ENCODE assay signal across 8 mouse cellular contexts in the genomic region with DNA sequence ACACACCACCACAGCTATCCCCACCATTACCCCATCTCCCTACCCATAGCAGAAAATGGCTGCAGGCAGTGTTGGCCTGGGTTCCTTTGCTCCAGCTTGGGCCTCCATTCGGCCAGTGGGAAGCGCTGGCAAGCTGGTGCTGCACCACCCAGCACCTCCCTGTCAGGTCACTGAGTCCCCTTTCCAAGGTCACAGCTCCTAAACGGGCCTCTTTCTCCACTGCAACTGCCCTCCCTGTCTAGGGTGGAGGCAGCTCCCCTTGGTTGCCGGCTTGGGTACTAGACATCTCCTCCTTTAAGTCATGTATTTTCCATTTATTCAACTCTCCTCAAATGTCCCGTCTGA. TPM values are rescaled to one million over a fixed set of nuclear protein-coding genes. Genes with fewer than 3 reads are reported as not detected.
DNase-seq lines count a peak whose midpoint lies in the region; ATAC-seq and TF ChIP-seq lines count a peak whose summit lies in the region.

No protein-coding gene starts in this region.

- H3K27ac ChIP-seq in MEL (ENCODE audit: control insufficient read depth, low read depth, low read length) = peak overlapping the region; percentile 18; the same call in 1 of the 2 replicates
- peak overlapping the region; percentile 92 for H3K27ac ChIP-seq in hindbrain, embryonic 15.5 days (replicated peaks)
- H3K27ac ChIP-seq in liver, embryonic 12.5 days = peak overlapping the region; percentile 91

- 25% methylated on average over 5 of the region's 5 CpGs for WGBS in hindbrain, embryonic 15.5 days
- WGBS in liver, embryonic 12.5 days (ENCODE audit: insufficient replicate concordance) = 30% methylated on average over 5 of the region's 5 CpGs

- ATAC-seq in hindbrain, embryonic 15.5 days (ENCODE audit: low FRiP score, low read depth) = no peak
- ATAC-seq in liver, embryonic 12.5 days = no peak
- no peak for ATAC-seq in CD4-positive, CD25-positive, alpha-beta regulatory T cell, adult 4 months

- peak overlapping the region; percentile 89 for H3K4me2 ChIP-seq in hindbrain, embryonic 15.5 days
- peak overlapping the region; percentile 91 for H3K4me2 ChIP-seq in liver, embryonic 12.5 days

- TF ChIP-seq POLR2A in MEL (IDR thresholded peaks at IDR 0.05; ENCODE audit: control insufficient read depth in 1 of 2, insufficient read depth in 1 of 2, low read depth in 1 of 2, low read length in 2 of 2, poor library complexity in 1 of 2) = no peak

- no peak for TF ChIP-seq EP300 in MEL (IDR thresholded peaks at IDR 0.05; ENCODE audit: low read depth in 1 of 2, low read length in 2 of 2)

- H3K27me3 ChIP-seq in MEL (ENCODE audit: control insufficient read depth in 1 of 2, insufficient read depth in 2 of 2, low read length in 2 of 2) = no peaks in the 10 kb centered on the region
- no peaks in the 10 kb centered on the region for H3K27me3 ChIP-seq in hindbrain, embryonic 15.5 days
- peaks cover 28% of the 10 kb centered on the region for H3K27me3 ChIP-seq in liver, embryonic 12.5 days (replicated peaks)

- peaks cover 0 to 15% of the 10 kb centered on the region in 2 experiments; a peak in 2 of 4 replicates for H3K36me3 ChIP-seq in MEL (ENCODE audit: control insufficient read depth in 1 of 2, insufficient read depth in 2 of 2, low read length in 2 of 2)
- H3K36me3 ChIP-seq in hindbrain, embryonic 15.5 days = no peaks in the 10 kb centered on the region
- H3K36me3 ChIP-seq in liver, embryonic 12.5 days = no peaks in the 10 kb centered on the region

- no peak overlapping the region for H3K4me3 ChIP-seq in MEL (ENCODE audit: control insufficient read depth in 1 of 2, insufficient read depth in 1 of 2, low read depth in 2 of 2, low read length in 2 of 2)
- H3K4me3 ChIP-seq in hindbrain, embryonic 15.5 days = peak overlapping the region; percentile 52; the same call in 1 of the 2 replicates
- peak overlapping the region; percentile 66 for H3K4me3 ChIP-seq in liver, embryonic 12.5 days

- H3K4me1 ChIP-seq in MEL (ENCODE audit: control insufficient read depth in 1 of 2, insufficient read depth in 2 of 2, low read length in 2 of 2) = peaks cover 3 to 30% of the 10 kb centered on the region in 2 experiments; a peak in 3 of 4 replicates
- peaks cover 42% of the 10 kb centered on the region for H3K4me1 ChIP-seq in hindbrain, embryonic 15.5 days (replicated peaks)
- H3K4me1 ChIP-seq in liver, embryonic 12.5 days = peaks cover 87% of the 10 kb centered on the region

- TF ChIP-seq CTCF in MEL (IDR thresholded peaks at IDR 0.05 in 2 of 3, conservative IDR thresholded peaks at IDR 0.05 in 1 of 3; ENCODE audit: control insufficient read depth in 1 of 3, insufficient read depth in 1 of 3, low read depth in 2 of 3, low read length in 3 of 3, poor library complexity in 1 of 3, severe bottlenecking in 1 of 3) = no peak

- H3K9ac ChIP-seq in MEL (ENCODE audit: control insufficient read depth, low read depth, low read length, poor library complexity, severe bottlenecking) = peak overlapping the region; percentile 72; the same call in 1 of the 2 replicates
- no peak overlapping the region for H3K9ac ChIP-seq in hindbrain, embryonic 15.5 days
- peak overlapping the region; percentile 80 for H3K9ac ChIP-seq in liver, embryonic 12.5 days

- H3K9me3 ChIP-seq in MEL (replicated peaks; ENCODE audit: insufficient read depth, low read length) = no peaks in the 10 kb centered on the region
- no peaks in the 10 kb centered on the region for H3K9me3 ChIP-seq in hindbrain, embryonic 15.5 days
- no peaks in the 10 kb centered on the region for H3K9me3 ChIP-seq in liver, embryonic 12.5 days (replicated peaks)

- DNase-seq in adrenal gland, postnatal 14 days = peak; percentile 9
- no peak for DNase-seq in adrenal gland, postnatal 25 days
- DNase-seq in MEL (ENCODE audit: low read depth, low spot score) = no peak
- DNase-seq in urinary bladder, postnatal 36 days (ENCODE audit: low spot score in 2 of 2) = no peak
- no peak for DNase-seq in layer of hippocampus, postnatal 10 days (ENCODE audit: low spot score in 2 of 2)

- TF ChIP-seq RAD21 in MEL (IDR thresholded peaks at IDR 0.05; ENCODE audit: low read depth, low read length) = no peak

- no peaks in the 10 kb centered on the region; the same call in 1 of the 2 replicates for H3K79me2 ChIP-seq in MEL (ENCODE audit: control insufficient read depth, insufficient read depth, low read length, poor library complexity)

TF ChIP-seq in MEL, 35 proteins besides CTCF, POLR2A, EP300 and RAD21:
- no peak for TF ChIP-seq ETS1 (IDR thresholded peaks at IDR 0.05; ENCODE audit: low read depth, low read length)
- TF ChIP-seq TBP (IDR thresholded peaks at IDR 0.05; ENCODE audit: low read depth, low read length) = no peak
- TF ChIP-seq KAT2A (conservative IDR thresholded peaks at IDR 0.05; ENCODE audit: low read depth, low read length) = no peak
TF ChIP-seq in MEL: peak in this region for 0.

RNA-seq across cellular contexts. Expression of gene Actg1, which starts 44.0 kb away (rescaled TPM):
- total RNA-seq in adrenal gland, postnatal 14 days (2021) = 1,064 and 1,109 TPM in 2 replicates
- 1,036 and 1,352 TPM in 2 replicates for total RNA-seq in adrenal gland, postnatal 25 days (2021)
- total RNA-seq in MEL (2012; rRNA removed) = 1,328 and 1,871 TPM in 2 replicates
- 1,000 to 10,000 TPM in 1 of 2 experiments, 100 to 1,000 TPM in 1; 899 to 1,784 TPM for polyA plus RNA-seq in MEL (2012; ENCODE audit: insufficient read depth in 1 of 2, insufficient read length in 2 of 2, low read depth in 1 of 2, low replicate concordance in 2 of 2, missing spikeins in 1 of 2)
- 3,943 and 4,131 TPM in 2 replicates for polyA plus RNA-seq in hindbrain, embryonic 15.5 days (2015; fragmentation: Nextera tagmentation; extraction: Ambion mirVana)
- 952 and 1,008 TPM in 2 replicates for polyA plus RNA-seq in liver, embryonic 12.5 days (2016; fragmentation: Nextera tagmentation; extraction: Ambion mirVana)
- polyA plus RNA-seq in CD4-positive, CD25-positive, alpha-beta regulatory T cell, adult 4 months (2017; shearing (Covaris generic)) = 1,000 to 10,000 TPM; 2,387 to 3,192 TPM
- total RNA-seq in layer of hippocampus, postnatal 10 days (2021) = 1,000 to 10,000 TPM; 2,523 to 2,576 TPM

RNA-seq across cellular contexts. Expression of gene Fscn2, which starts 57.0 kb away (rescaled TPM):
- total RNA-seq in adrenal gland, postnatal 14 days (2021) = 0.37 and 0.71 TPM in 2 replicates
- total RNA-seq in adrenal gland, postnatal 25 days (2021) = 0.79 TPM in 1 of 2 replicates, not detected in the other
- 0.29 and 0.62 TPM in 2 replicates for total RNA-seq in MEL (2012; rRNA removed)
- polyA plus RNA-seq in MEL (2012; ENCODE audit: insufficient read depth in 1 of 2, insufficient read length in 2 of 2, low read depth in 1 of 2, low replicate concordance in 2 of 2, missing spikeins in 1 of 2) = under 1 TPM in 1 of 2 experiments, not detected in 1; 0.61 TPM
- polyA plus RNA-seq in hindbrain, embryonic 15.5 days (2015; fragmentation: Nextera tagmentation; extraction: Ambion mirVana) = 0.88 and 1.6 TPM in 2 replicates
- 0.16 and 0.18 TPM in 2 replicates for polyA plus RNA-seq in liver, embryonic 12.5 days (2016; fragmentation: Nextera tagmentation; extraction: Ambion mirVana)
- polyA plus RNA-seq in CD4-positive, CD25-positive, alpha-beta regulatory T cell, adult 4 months (2017; shearing (Covaris generic)) = under 1 TPM; 0.67 to 0.99 TPM
- total RNA-seq in layer of hippocampus, postnatal 10 days (2021) = not detected

Comparison
In these comparisons a context has a peak if more than half of its experiments do, and no peak if none do; other contexts are left out.
1. H3K27ac ChIP-seq: peak in every context shown above with its lines; median percentile 92 in hindbrain, embryonic 15.5 days; 91 in liver, embryonic 12.5 days; 18 in MEL.
2. H3K4me3 ChIP-seq: peak in hindbrain, embryonic 15.5 days (single experiment) and liver, embryonic 12.5 days (single experiment); none in MEL (0 of 2).